10 mouse cellular contexts compared by ENCODE assay signal in the genomic region with DNA sequence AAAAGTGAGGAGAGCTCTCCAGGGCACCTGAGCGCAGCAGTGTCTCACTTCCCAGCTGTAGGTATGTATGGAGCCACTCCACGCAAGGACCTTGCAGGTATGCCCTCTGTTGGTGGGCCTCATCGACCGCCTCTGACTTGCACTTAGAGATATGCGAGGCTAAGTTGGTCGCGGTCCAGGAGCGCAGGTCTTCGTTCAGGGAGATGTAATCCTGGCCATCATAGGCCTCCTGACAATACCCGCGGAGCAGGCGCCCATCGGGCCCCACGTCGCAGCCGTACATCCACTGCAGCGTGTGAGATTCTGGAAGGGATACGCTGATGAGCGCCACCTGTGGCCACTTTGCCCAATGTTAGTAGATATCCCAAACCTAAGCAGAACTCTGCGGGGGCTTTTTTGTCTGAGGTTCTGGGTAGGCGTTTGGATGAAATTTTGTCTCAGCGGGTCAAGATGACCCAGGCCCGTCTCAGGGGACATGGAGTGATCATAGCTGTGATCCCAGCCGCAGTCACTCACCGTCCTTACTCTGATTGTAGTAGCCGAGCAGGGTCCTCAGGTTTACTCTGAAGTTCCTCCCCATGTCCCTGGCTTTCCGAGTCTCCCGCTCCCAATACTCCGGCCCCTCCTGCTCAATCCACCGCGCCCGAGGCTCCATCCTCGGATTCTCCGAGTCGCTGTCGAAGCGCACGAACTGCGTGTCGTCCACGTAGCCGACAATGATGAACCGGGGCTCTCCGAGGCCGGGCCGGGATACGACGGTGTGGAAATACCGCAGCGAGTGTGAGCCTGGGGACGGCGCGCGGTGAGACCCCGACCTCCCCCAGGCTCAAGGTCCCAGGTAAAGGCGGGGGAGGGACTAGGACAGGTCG. TPM values are rescaled to one million over a fixed set of nuclear protein-coding genes. Genes with fewer than 3 reads are reported as not detected.
A peak's percentile ranks its signal among the peaks of the same experiment; 100 is the strongest.
DNase-seq lines count a peak whose midpoint lies in the region; ATAC-seq lines count a peak whose summit lies in the region.
"Not testable (repeated sequence)": the region's sequence is repeated elsewhere in the genome, so short reads cannot be mapped to it uniquely, and the experiment has no call there.
"Had no signal": no experiment of that assay in that cellular context is flagged by ENCODE, and none has a peak within 500 bp of the region (broad histone marks: within the 10 kb centered on the region; RNA-seq: fewer than 3 reads in every experiment).

No protein-coding gene starts in this region.

- H3K4me3 ChIP-seq in embryonic facial prominence, embryonic 13.5 days: peak overlapping the region; percentile 45
- peak overlapping the region; percentile 50 for H3K4me3 ChIP-seq in heart, embryonic 10.5 days
- peak overlapping the region; percentile 39 for H3K4me3 ChIP-seq in intestine, embryonic 15.5 days (replicated peaks)
- peak overlapping the region; percentile 42 for H3K4me3 ChIP-seq in limb, embryonic 13.5 days
- peak overlapping the region; percentile 89 for H3K4me3 ChIP-seq in megakaryocyte, embryonic 14.5 days (replicated peaks)

- H3K9me3 ChIP-seq in embryonic facial prominence, embryonic 13.5 days; heart, embryonic 10.5 days; intestine, embryonic 15.5 days; limb, embryonic 13.5 days; megakaryocyte, embryonic 14.5 days: not testable (repeated sequence)

- not testable (repeated sequence) for H3K36me3 ChIP-seq in embryonic facial prominence, embryonic 13.5 days; heart, embryonic 10.5 days; intestine, embryonic 15.5 days; limb, embryonic 13.5 days; megakaryocyte, embryonic 14.5 days (replicated peaks; ENCODE audit: low read length)

- peak; percentile 71 for ATAC-seq in activated CD4-positive, CD25-positive, alpha-beta regulatory T cell, adult 4 months
- ATAC-seq in embryonic facial prominence, embryonic 13.5 days (ENCODE audit: insufficient number of reproducible peaks, insufficient read depth, low FRiP score, low TSS enrichment, low read depth): peak; percentile 39; the same call in 1 of the 2 replicates
- ATAC-seq in intestine, embryonic 15.5 days: peak; percentile 75
- ATAC-seq in limb, embryonic 13.5 days (ENCODE audit: low FRiP score, low read depth): peak; percentile 38; the same call in 1 of the 2 replicates
- peak; percentile 78 for ATAC-seq in neutrophil, adult 5-6 weeks (ENCODE audit: extremely low read depth, insufficient number of reproducible peaks, low FRiP score, poor library complexity, severe bottlenecking)

- DNase-seq in heart, embryonic 10.5 days (ENCODE audit: low spot score): not testable (repeated sequence)
- peak; percentile 58 to 63 for DNase-seq in thymus, postnatal 36 days

- under 1% methylated on average over 57 of the region's 57 CpGs for WGBS in embryonic facial prominence, embryonic 13.5 days
- 1% methylated on average over 57 of the region's 57 CpGs for WGBS in heart, embryonic 10.5 days
- 1% methylated on average over 57 of the region's 57 CpGs for WGBS in intestine, embryonic 15.5 days
- 1% methylated on average over 52 of the region's 57 CpGs for WGBS in limb, embryonic 13.5 days

- H3K27me3 ChIP-seq in embryonic facial prominence, embryonic 13.5 days: peaks cover 46% of the 10 kb centered on the region
- peaks cover 54% of the 10 kb centered on the region for H3K27me3 ChIP-seq in heart, embryonic 10.5 days (ENCODE audit: insufficient read depth, poor library complexity, severe bottlenecking)
- H3K27me3 ChIP-seq in intestine, embryonic 15.5 days (replicated peaks): peaks cover 20% of the 10 kb centered on the region
- peaks cover 43% of the 10 kb centered on the region for H3K27me3 ChIP-seq in limb, embryonic 13.5 days
- not testable (repeated sequence) for H3K27me3 ChIP-seq in megakaryocyte, embryonic 14.5 days (replicated peaks)

- H3K4me2 ChIP-seq in embryonic facial prominence, embryonic 13.5 days: peak overlapping the region; percentile 83
- H3K4me2 ChIP-seq in intestine, embryonic 15.5 days (replicated peaks): peak overlapping the region; percentile 84
- peak overlapping the region; percentile 73 for H3K4me2 ChIP-seq in limb, embryonic 13.5 days (replicated peaks)

- H3K9ac ChIP-seq in embryonic facial prominence, embryonic 13.5 days: peak overlapping the region; percentile 57
- H3K9ac ChIP-seq in intestine, embryonic 15.5 days: not testable (repeated sequence)
- peak overlapping the region; percentile 45; the same call in 1 of the 2 replicates for H3K9ac ChIP-seq in limb, embryonic 13.5 days

- not testable (repeated sequence) for H3K27ac ChIP-seq in embryonic facial prominence, embryonic 13.5 days; heart, embryonic 10.5 days; intestine, embryonic 15.5 days; limb, embryonic 13.5 days

- not testable (repeated sequence) for H3K4me1 ChIP-seq in embryonic facial prominence, embryonic 13.5 days; heart, embryonic 10.5 days; intestine, embryonic 15.5 days (replicated peaks); limb, embryonic 13.5 days; megakaryocyte, embryonic 14.5 days

RNA-seq across cellular contexts. Expression of gene Gm19684, which starts 10.6 kb away (rescaled TPM):
- 1 to 10 TPM in 1 of 2 experiments, under 1 TPM in 1; 0.70 to 4.4 TPM for polyA plus RNA-seq in activated CD4-positive, CD25-positive, alpha-beta regulatory T cell, adult 4 months (2017; shearing (Covaris generic))
- polyA plus RNA-seq in embryonic facial prominence, embryonic 13.5 days (2015; fragmentation: Nextera tagmentation; extraction: Ambion mirVana): not detected in 2 replicates
- not detected in 2 replicates for polyA plus RNA-seq in heart, embryonic 10.5 days (2016; fragmentation: Nextera tagmentation; extraction: Ambion mirVana)
- 0.11 TPM in 2 replicates for polyA plus RNA-seq in intestine, embryonic 15.5 days (2015; fragmentation: Nextera tagmentation; extraction: Ambion mirVana)
- polyA plus RNA-seq in limb, embryonic 13.5 days (2015; fragmentation: Nextera tagmentation; extraction: Ambion mirVana): not detected in 2 replicates
- 0.29 TPM in 1 of 2 replicates, not detected in the other for polyA plus RNA-seq in megakaryocyte, embryonic 14.5 days (2012; ENCODE audit: insufficient read depth, low replicate concordance)
- total RNA-seq in neutrophil, adult 5-6 weeks (2017): 1.2 and 1.4 TPM in 2 replicates
- total RNA-seq: heart, postnatal 25 days; left cerebral cortex, postnatal 14 days had no signal

RNA-seq across cellular contexts. Expression of gene Gm7030, which starts 18.4 kb away (rescaled TPM):
- polyA plus RNA-seq in activated CD4-positive, CD25-positive, alpha-beta regulatory T cell, adult 4 months (2017; shearing (Covaris generic)): not detected
- not detected in 2 replicates for polyA plus RNA-seq in embryonic facial prominence, embryonic 13.5 days (2015; fragmentation: Nextera tagmentation; extraction: Ambion mirVana)
- not detected in 2 replicates for polyA plus RNA-seq in heart, embryonic 10.5 days (2016; fragmentation: Nextera tagmentation; extraction: Ambion mirVana)
- 1.4 and 1.5 TPM in 2 replicates for polyA plus RNA-seq in intestine, embryonic 15.5 days (2015; fragmentation: Nextera tagmentation; extraction: Ambion mirVana)
- not detected in 2 replicates for polyA plus RNA-seq in limb, embryonic 13.5 days (2015; fragmentation: Nextera tagmentation; extraction: Ambion mirVana)
- polyA plus RNA-seq in megakaryocyte, embryonic 14.5 days (2012; ENCODE audit: insufficient read depth, low replicate concordance): 0.46 TPM in 1 of 2 replicates, not detected in the other
- not detected in 2 replicates for total RNA-seq in neutrophil, adult 5-6 weeks (2017)
- total RNA-seq: heart, postnatal 25 days; left cerebral cortex, postnatal 14 days had no signal

RNA-seq across cellular contexts. Expression of gene Gm11127, which starts 52.7 kb away (rescaled TPM):
- polyA plus RNA-seq in activated CD4-positive, CD25-positive, alpha-beta regulatory T cell, adult 4 months (2017; shearing (Covaris generic)): under 1 TPM; 0.37 to 0.38 TPM
- polyA plus RNA-seq in embryonic facial prominence, embryonic 13.5 days (2015; fragmentation: Nextera tagmentation; extraction: Ambion mirVana): not detected in 2 replicates
- polyA plus RNA-seq in heart, embryonic 10.5 days (2016; fragmentation: Nextera tagmentation; extraction: Ambion mirVana): not detected in 2 replicates
- polyA plus RNA-seq in intestine, embryonic 15.5 days (2015; fragmentation: Nextera tagmentation; extraction: Ambion mirVana): 3.3 and 3.5 TPM in 2 replicates
- not detected in 2 replicates for polyA plus RNA-seq in limb, embryonic 13.5 days (2015; fragmentation: Nextera tagmentation; extraction: Ambion mirVana)
- 20.5 TPM in 1 of 2 replicates, not detected in the other for polyA plus RNA-seq in megakaryocyte, embryonic 14.5 days (2012; ENCODE audit: insufficient read depth, low replicate concordance)
- total RNA-seq in neutrophil, adult 5-6 weeks (2017): not detected in 2 replicates

RNA-seq across cellular contexts. Expression of gene Gm8909, which starts 57.5 kb away (rescaled TPM):
- polyA plus RNA-seq in activated CD4-positive, CD25-positive, alpha-beta regulatory T cell, adult 4 months (2017; shearing (Covaris generic)): 1 to 10 TPM; 1.3 to 5.2 TPM
- polyA plus RNA-seq in embryonic facial prominence, embryonic 13.5 days (2015; fragmentation: Nextera tagmentation; extraction: Ambion mirVana): 0.26 TPM in 1 of 2 replicates, not detected in the other
- 0.40 TPM in 1 of 2 replicates, not detected in the other for polyA plus RNA-seq in heart, embryonic 10.5 days (2016; fragmentation: Nextera tagmentation; extraction: Ambion mirVana)
- 1.2 and 2.2 TPM in 2 replicates for polyA plus RNA-seq in intestine, embryonic 15.5 days (2015; fragmentation: Nextera tagmentation; extraction: Ambion mirVana)
- polyA plus RNA-seq in limb, embryonic 13.5 days (2015; fragmentation: Nextera tagmentation; extraction: Ambion mirVana): not detected in 2 replicates
- polyA plus RNA-seq in megakaryocyte, embryonic 14.5 days (2012; ENCODE audit: insufficient read depth, low replicate concordance): not detected in 2 replicates
- total RNA-seq in neutrophil, adult 5-6 weeks (2017): not detected in 2 replicates
- total RNA-seq: heart, postnatal 25 days; left cerebral cortex, postnatal 14 days had no signal

Comparison
In these comparisons a context has a peak if more than half of its experiments do, and no peak if none do; other contexts are left out.
1. H3K4me3 ChIP-seq: peak in every context shown above with its lines; median percentile 89 in megakaryocyte, embryonic 14.5 days; 50 in heart, embryonic 10.5 days; 45 in embryonic facial prominence, embryonic 13.5 days; 42 in limb, embryonic 13.5 days; 39 in intestine, embryonic 15.5 days.